Mouse (Mus musculus): ENCODE measurements around the gene Foxn1.

Gene Foxn1

DNA sequence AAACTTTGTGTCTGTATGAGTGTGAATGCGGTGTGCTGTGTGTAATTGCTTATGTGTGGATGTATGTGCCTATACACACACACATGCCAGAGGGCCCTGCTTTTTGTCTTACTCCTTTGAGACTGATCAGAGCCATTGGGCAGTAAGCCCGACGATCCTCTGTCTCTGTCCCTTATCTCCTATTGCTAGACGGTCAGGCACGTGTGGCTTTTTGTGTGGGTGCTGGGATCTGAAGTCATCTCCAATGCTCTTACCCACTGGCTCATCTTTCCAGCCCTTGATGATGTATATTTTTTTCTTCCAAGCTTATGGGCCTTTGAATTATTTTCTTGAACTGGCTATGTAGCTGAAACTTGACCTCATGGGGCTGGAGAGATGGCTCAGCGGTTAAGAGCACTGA is 31.5 kb downstream of the Foxn1 start:
- POLR2A ChIA-PET: interaction anchor here in 3 of 4 experiments (0.6 to 2.3 kb wide), 26 partner anchors 8 to 450 kb away, joined by 3 to 11 read pairs (median 3); partner anchors contain the start of genes Slc46a1 (in 2 of the 3), Pigs (in 1 of the 3), Poldip2 (in 1 of the 3) and Rpl23a (in 1 of the 3)

GRCm38 (mm10) chr11:78353081-78353480 is 33.3 kb downstream of the Foxn1 start:
- CTCF ChIA-PET: interaction anchor here (0.5 to 11.7 kb wide), 13 partner anchors 10 to 1453 kb away, joined by 3 to 380 read pairs (median 6); no protein-coding TSS in a partner anchor
- POLR2A ChIA-PET: interaction anchor here in 2 of 4 experiments (1.1 to 1.5 kb wide), 3 partner anchors 14 to 25 kb away, joined by 3 to 5 read pairs (median 3); partner anchors contain the start of gene Pigs (in 2 of the 2)

More for the DNA sequence above, 31.5 kb downstream of the Foxn1 start:
- CTCF ChIA-PET: interaction anchor here (0.5 to 11.7 kb wide), 49 partner anchors 10 to 785 kb away, joined by 3 to 380 read pairs (median 4); partner anchors contain the start of genes Slc13a2 (in 2 of the 4), Pigs (in 1 of the 4) and Slc46a1 (in 1 of the 4)

DNA sequence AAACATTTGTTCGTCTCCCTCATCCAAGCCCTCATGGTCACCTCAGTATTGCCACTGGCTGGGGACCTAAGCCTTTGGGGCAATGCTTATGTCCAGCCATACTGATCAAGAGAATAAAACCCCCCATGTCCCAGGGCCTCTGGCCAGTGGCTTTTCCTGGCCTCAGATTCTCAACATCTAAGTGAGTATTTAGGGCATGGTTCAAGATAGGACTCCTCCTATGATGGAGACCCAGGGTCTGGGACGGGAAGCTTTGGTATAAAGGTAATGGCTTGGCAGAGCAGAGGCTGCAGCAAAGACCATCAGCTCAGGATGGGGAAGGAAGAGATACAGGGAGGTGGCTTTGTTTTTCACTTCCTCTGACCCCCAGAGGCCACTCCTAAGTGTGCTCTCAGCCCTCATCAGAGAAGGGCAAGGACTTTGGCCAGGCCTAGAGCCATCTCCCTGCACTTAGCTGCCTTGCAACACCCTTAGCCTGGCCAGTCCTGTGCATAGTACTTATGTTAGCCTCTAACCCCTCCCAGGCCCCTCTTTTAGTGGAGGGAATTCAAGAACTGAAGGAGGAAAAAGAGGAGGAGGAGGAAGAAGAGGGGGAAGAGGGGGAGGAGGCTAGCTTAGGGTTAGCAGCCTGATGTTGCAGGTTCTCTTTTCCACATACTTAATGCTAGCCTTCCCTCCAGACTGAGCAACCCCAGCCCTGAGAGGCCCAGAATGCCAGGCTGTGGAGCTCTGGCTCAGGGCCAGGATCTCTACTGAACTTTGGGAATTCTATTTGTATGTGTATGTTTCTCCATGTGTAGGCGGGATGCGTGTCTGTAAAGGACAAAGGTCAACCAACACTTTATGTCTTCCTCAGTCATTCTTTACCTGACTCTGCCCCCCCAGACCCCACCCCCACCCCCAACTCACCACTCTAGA is 36.7 kb downstream of the Foxn1 start:
- ChIA-PET POLR2A (interaction anchor here in 3 of 4 experiments (0.8 to 1.5 kb wide), 3 partner anchors 21 to 72 kb away, joined by 3 to 5 read pairs (median 4); partner anchors contain the start of genes Aldoc (in 1 of the 3) and Pigs (in 1 of the 3)), CTCF (interaction anchor here in 3 of 4 experiments (0.6 to 2.5 kb wide), 8 partner anchors 9 to 608 kb away, joined by 3 to 9 read pairs (median 4); partner anchors contain the start of gene Slc13a2 (in 1 of the 3))

DNA sequence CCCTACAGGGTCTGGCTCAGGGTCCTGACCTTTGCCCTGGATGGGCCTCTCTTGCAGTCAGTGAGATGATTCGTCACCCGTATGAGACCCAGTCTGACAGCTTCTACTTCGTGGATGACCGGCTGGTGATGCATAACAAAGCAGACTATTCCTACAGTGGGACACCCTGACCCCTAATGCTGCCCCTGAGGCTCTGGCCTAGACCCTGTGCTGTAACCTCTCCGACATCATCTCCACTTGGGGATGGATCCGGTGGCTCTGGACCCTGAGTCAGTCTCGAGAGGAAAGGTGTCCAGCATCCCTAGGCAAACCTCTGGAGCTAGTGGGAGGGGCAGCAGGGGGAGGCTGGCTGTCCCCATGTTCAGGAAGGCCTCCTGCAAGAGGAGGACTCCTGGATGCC is 37.9 kb downstream of the Foxn1 start:
- POLR2A ChIA-PET: interaction anchor here in 3 of 4 experiments (0.7 to 1.6 kb wide), 12 partner anchors 10 to 165 kb away, joined by 3 to 10 read pairs (median 4); partner anchors contain the start of genes Aldoc (in 1 of the 3), Rpl23a (in 1 of the 3) and Slc46a1 (in 1 of the 3)
- CTCF ChIA-PET: interaction anchor here (0.6 to 2.5 kb wide), 18 partner anchors 10 to 291 kb away, joined by 3 to 12 read pairs (median 4); partner anchors contain the start of genes Aldoc (in 1 of the 4), Pigs (in 1 of the 4) and Slc13a2 (in 1 of the 4)

GRCm38 (mm10) chr11:78347908-78348307 is 38.5 kb downstream of the Foxn1 start:
- ChIA-PET CTCF (interaction anchor here (0.6 to 2.5 kb wide), 20 partner anchors 8 to 271 kb away, joined by 3 to 12 read pairs (median 5); partner anchors contain the start of genes Aldoc (in 1 of the 4) and Pigs (in 1 of the 4)), POLR2A (interaction anchor here in 3 of 4 experiments (0.5 to 1.6 kb wide), 15 partner anchors 9 to 832 kb away, joined by 3 to 10 read pairs (median 4); partner anchors contain the start of genes Aldoc (in 1 of the 3), Rpl23a (in 1 of the 3), Slc46a1 (in 1 of the 3) and Trp53i13 (in 1 of the 3))

DNA sequence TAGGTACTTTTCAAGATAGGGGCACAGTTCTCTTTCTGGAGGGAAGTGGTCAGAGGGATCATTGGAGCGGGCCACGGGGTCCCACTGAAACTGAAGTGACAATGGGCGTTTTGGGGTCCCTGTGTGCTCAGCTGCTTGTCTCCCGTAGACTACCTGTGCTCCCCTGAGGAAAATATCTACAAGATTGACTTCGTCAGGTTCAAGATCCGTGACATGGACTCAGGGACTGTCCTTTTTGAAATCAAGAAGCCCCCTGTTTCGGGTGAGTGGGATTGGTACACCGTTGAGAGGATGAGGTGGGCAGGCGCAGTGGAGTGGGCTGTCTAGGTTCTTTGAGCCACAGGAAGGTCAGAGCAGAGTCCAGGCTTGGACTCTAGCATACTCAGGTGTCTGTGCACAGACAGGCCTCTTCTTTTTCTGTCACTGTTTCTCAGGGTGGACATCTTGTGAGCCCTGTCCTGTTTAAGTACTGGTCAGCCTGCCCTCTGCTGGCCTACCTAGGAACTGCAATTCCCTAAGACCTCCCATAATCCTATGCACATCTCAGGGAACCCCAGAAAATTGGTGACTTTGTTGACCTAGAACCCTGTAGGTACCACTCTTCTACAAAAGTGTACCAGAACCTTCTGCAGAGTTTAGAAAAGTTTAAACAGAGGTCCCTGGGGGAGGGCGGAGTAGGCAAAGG is 39.1 kb downstream of the Foxn1 start:
- CTCF ChIA-PET: interaction anchor here (0.6 to 2.4 kb wide), 15 partner anchors 9 to 850 kb away, joined by 3 to 12 read pairs (median 3); partner anchors contain the start of genes Aldoc (in 1 of the 4) and Pigs (in 1 of the 4)
- POLR2A ChIA-PET: interaction anchor here in 3 of 4 experiments (0.6 to 1.6 kb wide), 13 partner anchors 8 to 831 kb away, joined by 3 to 10 read pairs (median 4); partner anchors contain the start of genes Slc46a1 (in 1 of the 3) and Trp53i13 (in 1 of the 3)

DNA sequence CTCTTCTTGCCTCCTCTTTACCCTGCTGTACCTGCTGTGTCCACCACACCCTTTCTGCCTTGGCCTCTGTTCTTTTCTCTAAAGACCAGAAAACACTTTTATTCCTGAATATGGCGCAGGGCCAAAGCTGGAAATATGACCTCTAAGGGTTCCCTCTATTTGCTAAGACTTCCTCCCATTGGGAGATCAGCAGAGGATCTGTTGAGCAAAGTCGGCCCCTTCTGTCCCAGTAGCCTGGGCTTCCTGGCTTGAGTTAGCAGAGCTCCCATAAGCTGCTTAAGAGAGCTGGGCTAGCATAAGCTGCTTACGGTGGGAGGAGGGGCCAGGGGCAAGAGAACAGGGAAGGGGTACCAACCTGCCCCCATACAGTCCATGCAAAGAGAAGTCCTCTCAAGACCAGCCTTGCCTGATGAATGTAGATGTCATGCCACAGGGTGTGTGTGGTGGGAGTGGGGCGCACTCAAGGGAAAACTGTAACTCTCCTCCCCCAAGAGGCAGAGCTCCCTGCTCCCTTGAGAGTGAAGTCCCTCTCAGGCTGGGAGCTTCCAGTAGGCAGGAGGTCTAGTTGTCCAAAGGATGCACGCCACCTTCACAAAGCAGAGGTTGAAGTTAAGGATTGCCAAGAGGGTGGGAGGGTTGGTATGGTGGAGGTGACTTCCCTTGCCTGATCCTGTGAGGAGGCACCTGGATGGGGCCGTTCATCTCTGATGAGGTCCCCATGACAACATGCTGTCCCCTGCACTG is 39.9 kb downstream of the Foxn1 start:
- CTCF ChIA-PET: interaction anchor here in 3 of 4 experiments (0.6 to 2.4 kb wide), 8 partner anchors 9 to 850 kb away, joined by 3 to 7 read pairs (median 3); no protein-coding TSS in a partner anchor
- POLR2A ChIA-PET: interaction anchor here in 2 of 4 experiments (0.7 to 2.3 kb wide), 9 partner anchors 9 to 163 kb away, joined by 3 to 9 read pairs (median 3); partner anchors contain the start of genes Aldoc (in 1 of the 2), Pigs (in 1 of the 2) and Rpl23a (in 1 of the 2)

DNA sequence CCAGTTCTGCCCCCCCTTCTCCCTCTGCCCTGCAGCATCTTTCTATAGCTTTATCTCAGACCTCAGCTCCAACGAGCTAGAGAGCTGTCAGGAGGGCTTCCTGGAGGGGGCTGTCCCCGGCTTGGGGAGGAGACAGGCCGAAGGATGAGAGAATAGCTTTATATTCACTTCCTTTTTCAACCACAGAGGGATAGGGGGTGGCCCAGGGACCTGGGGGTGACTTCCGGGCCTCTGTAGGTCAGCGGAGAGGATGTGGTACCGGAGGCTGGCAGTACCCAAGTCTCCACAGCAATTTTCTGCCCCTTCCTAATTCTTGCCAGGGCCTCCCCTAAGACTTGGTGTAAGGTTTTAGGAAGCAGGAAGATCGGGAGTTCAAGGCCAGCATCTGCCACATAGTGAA is 40.6 kb downstream of the Foxn1 start:
- CTCF ChIA-PET: interaction anchor here in 2 of 4 experiments (1.1 to 3.3 kb wide), 5 partner anchors 9 to 18 kb away, joined by 3 to 12 read pairs (median 3); partner anchors contain the start of gene Pigs (in 1 of the 2)
- POLR2A ChIA-PET: interaction anchor here in 2 of 4 experiments (0.7 to 2.3 kb wide), 10 partner anchors 9 to 162 kb away, joined by 3 to 9 read pairs (median 3); partner anchors contain the start of genes Aldoc (in 1 of the 2), Pigs (in 1 of the 2) and Rpl23a (in 1 of the 2)

DNA sequence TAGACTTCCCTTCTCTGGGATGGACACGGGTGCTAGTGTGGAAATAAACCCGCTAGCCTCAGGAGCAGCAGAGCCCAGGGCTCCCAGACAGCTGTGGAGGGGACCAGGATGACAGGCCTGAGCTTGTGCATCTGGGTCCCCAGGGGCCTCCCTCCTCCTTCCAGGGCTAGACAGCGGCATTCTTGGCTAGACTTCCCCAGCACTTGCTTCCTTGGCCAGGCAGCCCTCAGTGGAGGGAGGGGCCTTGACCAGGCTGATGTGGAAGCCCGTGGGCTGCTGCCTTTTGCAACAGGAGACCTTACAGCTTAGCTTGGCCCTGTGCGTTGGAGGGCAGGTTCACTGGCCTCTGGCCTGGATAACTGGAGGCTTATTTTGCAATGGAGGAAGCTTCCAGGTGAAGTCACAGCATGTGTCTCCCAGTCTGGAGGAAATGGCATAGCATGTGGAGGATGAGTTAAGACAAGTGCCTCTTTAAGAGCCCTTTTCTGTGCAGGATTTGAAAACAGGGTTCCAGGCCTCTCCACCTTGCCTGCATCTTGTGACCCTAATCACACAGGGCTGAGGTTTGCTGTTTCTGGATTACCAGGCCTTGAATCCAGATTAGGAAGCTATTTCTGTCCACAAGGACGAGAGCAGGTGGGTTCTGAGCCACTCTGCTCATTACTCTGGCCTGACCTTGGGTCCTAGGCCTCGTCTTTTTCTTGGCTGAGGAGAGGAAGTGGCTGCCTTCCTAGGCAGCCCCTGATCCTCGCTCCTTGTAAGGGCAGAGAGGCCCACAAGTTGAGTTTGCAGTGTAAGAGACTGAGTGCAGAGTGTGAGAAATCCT is 41.3 kb downstream of the Foxn1 start:
- POLR2A ChIA-PET: interaction anchor here (0.5 to 3.3 kb wide), 27 partner anchors 9 to 1606 kb away, joined by 3 to 24 read pairs (median 3); partner anchors contain the start of genes Pigs (in 3 of the 4), Rpl23a (in 2 of the 4), Aldoc (in 1 of the 4) and Nek8 (in 1 of the 4)
- CTCF ChIA-PET: interaction anchor here (0.6 to 3.3 kb wide), 8 partner anchors 10 to 357 kb away, joined by 3 to 12 read pairs (median 4); partner anchors contain the start of gene Pigs (in 1 of the 4)

DNA sequence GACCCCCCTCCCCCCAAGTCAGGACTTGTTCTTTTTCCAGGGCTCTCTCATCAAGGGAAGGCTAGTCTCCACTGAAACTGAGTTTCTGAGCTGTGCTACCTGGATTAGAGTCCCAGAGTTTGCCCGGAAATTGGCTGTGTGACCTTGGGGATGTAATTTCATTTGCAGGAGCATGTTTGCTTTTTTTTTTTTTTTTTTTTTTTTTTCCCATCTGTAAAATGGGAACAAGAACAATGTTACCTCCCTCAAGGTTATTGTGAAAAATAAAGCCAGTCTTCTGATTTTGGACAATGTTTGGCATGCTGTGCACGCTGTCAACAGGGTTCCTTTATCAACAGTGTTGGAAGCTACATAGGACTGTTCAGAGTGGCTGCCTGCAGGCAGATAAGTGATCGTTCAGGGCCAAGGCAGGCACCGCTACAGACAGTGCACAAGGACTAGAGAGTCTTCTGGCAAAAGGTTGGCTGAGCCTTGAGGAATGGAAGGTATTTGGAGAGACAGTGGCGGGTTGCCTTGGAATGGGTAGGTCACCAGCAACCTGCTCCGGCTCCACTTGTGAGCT is 41.9 kb downstream of the Foxn1 start:
- POLR2A ChIA-PET: interaction anchor here (0.7 to 3.3 kb wide), 25 partner anchors 10 to 1607 kb away, joined by 3 to 24 read pairs (median 3); partner anchors contain the start of genes Pigs (in 3 of the 4), Flot2 (in 1 of the 4), Nek8 (in 1 of the 4) and Rpl23a (in 1 of the 4)

GRCm38 (mm10) chr11:78343381-78344327 is 42.7 kb downstream of the Foxn1 start, which contains the start of gene Unc119:
Gene Unc119 (plus strand): TSS chr11:78343482.
- CTCF ChIA-PET: interaction anchor here (0.6 to 3.3 kb wide), 13 partner anchors 11 to 516 kb away, joined by 3 to 22 read pairs (median 4); partner anchors contain the start of gene Pigs (in 1 of the 4)
- POLR2A ChIA-PET: interaction anchor here (0.6 to 3.3 kb wide), 23 partner anchors 9 to 439 kb away, joined by 3 to 24 read pairs (median 3); partner anchors contain the start of genes Pigs (in 2 of the 4), Flot2 (in 1 of the 4) and Rpl23a (in 1 of the 4)

More for the DNA sequence above, 41.9 kb downstream of the Foxn1 start:
- CTCF ChIA-PET: interaction anchor here (0.6 to 3.3 kb wide), 13 partner anchors 11 to 517 kb away, joined by 3 to 22 read pairs (median 4); no protein-coding TSS in a partner anchor

DNA sequence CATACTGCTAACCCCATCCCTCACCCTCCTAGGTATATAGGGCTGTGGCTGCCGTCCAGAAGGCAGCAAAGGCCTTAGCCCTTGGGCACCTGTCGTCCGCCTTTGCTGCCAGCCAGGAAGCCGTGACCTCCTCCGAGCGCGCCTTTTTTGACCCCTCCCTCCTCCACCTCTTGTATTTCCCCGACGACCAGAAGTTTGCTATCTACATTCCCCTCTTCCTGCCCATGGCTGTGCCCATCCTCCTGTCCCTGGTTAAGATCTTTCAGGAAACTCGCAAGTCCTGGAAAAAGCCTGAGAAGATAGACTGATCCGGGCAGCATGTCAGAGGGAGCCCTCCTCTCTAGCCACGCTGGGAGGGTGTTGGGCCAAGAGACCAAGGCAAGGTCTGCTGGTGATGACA is 44.7 kb downstream of the Foxn1 start:
- ChIA-PET CTCF (interaction anchor here in 2 of 4 experiments (0.6 to 2.3 kb wide), 2 partner anchors 14 to 79 kb away, joined by 3 to 7 read pairs; partner anchors contain the start of gene Pigs (in 1 of the 2)), POLR2A (interaction anchor here in 3 of 4 experiments (0.6 to 2.7 kb wide), 6 partner anchors 9 to 147 kb away, joined by 3 to 12 read pairs (median 3); partner anchors contain the start of gene Pigs (in 2 of the 3))

DNA sequence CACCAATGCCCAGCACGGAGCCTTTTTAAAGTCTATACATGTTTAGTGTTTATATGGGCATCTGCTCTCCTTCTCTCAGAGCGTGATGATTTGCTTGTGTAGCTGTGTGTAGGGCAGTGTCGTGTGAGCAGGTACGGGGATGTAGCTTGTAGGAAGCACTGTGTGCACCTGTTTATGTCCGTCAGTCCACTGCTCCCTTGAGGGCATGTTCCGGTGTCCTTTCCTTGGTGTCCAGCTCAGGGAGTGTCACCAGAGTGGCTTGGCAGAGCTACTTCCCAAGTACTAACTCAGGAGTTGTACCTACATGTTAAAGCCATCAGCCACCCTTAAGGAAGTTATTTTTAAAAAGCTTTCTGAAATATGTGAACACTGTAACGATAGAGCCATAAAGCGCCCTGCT is 49.3 kb downstream of the Foxn1 start:
- ChIA-PET POLR2A (interaction anchor here in 3 of 4 experiments (0.6 to 1.0 kb wide), 6 partner anchors 9 to 403 kb away, joined by 3 to 10 read pairs (median 3); partner anchors contain the start of gene Pigs (in 1 of the 3)), CTCF (interaction anchor here in 2 of 4 experiments (0.7 to 1.1 kb wide), 3 partner anchors 9 to 63 kb away, joined by 3 read pairs; no protein-coding TSS in a partner anchor)

All from embryonic stem cell, embryonic (primary cell).